Mouse (Mus musculus): Measurements from ENCODE around the gene Gm10295.

DNA sequence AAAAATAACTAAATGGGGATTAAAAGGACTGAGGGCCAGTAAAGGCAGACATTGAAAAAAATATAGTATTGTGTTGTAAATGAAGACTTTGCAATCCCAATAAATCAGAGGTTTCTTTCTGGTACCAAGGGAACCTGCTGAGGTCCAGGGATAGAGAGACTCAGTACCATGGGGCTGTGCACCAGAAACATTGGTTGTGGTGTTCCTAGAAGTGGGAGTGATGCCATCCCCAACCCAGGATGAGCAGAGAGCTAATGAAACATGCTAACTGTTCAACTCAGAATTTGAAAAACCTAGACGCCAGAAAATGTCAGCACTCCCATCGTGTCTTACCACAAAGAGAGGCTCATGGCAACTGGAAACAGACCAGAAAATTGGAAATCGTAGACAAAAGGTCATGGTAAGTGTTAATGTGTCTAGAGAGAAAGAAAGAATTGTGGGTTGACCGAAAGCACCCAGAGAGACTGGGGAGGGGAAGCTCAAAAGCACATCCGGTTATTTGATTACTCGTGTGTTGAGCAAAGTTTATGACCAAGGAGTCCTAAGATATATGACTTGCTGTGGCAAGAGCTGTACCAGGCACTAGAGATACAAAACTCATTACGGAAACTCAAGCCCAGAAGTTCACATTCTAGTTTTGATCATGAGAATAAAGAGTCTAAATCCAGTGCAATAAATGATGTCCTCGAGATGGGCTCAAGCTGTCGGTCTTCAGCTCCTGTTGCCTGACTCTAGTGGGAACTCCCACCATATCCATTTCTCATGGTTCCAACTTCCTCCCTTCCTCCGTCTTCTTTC is 47.9 kb upstream of the Gm10295 start:
- TF ChIP-seq POLR2A (IDR thresholded peaks at IDR 0.05; ENCODE audit: insufficient read length, low read depth), result no peak
- no peak for TF ChIP-seq TCF12 (IDR thresholded peaks at IDR 0.05; ENCODE audit: insufficient read depth, poor library complexity, severe bottlenecking)
- no peak for TF ChIP-seq MYOG (IDR thresholded peaks at IDR 0.05; ENCODE audit: control insufficient read depth in 1 of 3, insufficient read depth in 1 of 3, insufficient read length in 2 of 3, low read depth in 2 of 3)
- no peak for TF ChIP-seq USF1 (IDR thresholded peaks at IDR 0.05; ENCODE audit: low read depth)
